Mouse (Mus musculus) thymus, postnatal 10 days (tissue): Measurements from ENCODE around the gene Hmgcs1.
A peak's percentile ranks its signal among the peaks of the same experiment; 100 is the strongest.
"Not testable (repeated sequence)": the region's sequence is repeated elsewhere in the genome, so short reads cannot be mapped to it uniquely, and the experiment has no call there.

Experiments
- DNase-seq, 2 experiments: peaks; one replicate each; pipeline ENCODE4 v3.0.0; 2021; ENCODE audit warnings: low spot score in 2 of 2

The Hmgcs1 gene

GRCm38 (mm10) chr13:119706278-119706880 lies 16.2 kb downstream of the Hmgcs1 start:
- not testable (repeated sequence) for DNase-seq

GRCm38 (mm10) chr13:119706953-119707352 lies 16.8 kb downstream of the Hmgcs1 start:
- no peak for DNase-seq

- no peak for DNase-seq
These were observed 17.7 kb downstream of the Hmgcs1 start for GRCm38 (mm10) chr13:119707906-119708305.

- DNase-seq: no peak
These were observed 18.8 kb downstream of the Hmgcs1 start for GRCm38 (mm10) chr13:119708941-119709340.

GRCm38 (mm10) chr13:119709388-119710267 lies 19.4 kb downstream of the Hmgcs1 start:
- DNase-seq: no peak

- DNase-seq: no peak
These were observed 20.1 kb downstream of the Hmgcs1 start for GRCm38 (mm10) chr13:119710268-119710610.

- no peak for DNase-seq
These were observed 22.3 kb downstream of the Hmgcs1 start for GRCm38 (mm10) chr13:119712463-119712862.

- DNase-seq: no peak
These were observed 23.1 kb downstream of the Hmgcs1 start for GRCm38 (mm10) chr13:119713107-119713787.

- no peak for DNase-seq
These were observed 23.6 kb downstream of the Hmgcs1 start for GRCm38 (mm10) chr13:119713821-119714220.

GRCm38 (mm10) chr13:119716105-119716504 lies 25.9 kb downstream of the Hmgcs1 start:
- no peak for DNase-seq

- no peak for DNase-seq
These were observed 32.3 kb downstream of the Hmgcs1 start for GRCm38 (mm10) chr13:119722447-119722846.

GRCm38 (mm10) chr13:119723368-119723767 lies 33.2 kb downstream of the Hmgcs1 start:
- no peak for DNase-seq

- no peak for DNase-seq
These were observed 34.4 kb downstream of the Hmgcs1 start for GRCm38 (mm10) chr13:119724541-119724940.

- DNase-seq: no peak
These were observed 37.6 kb downstream of the Hmgcs1 start for GRCm38 (mm10) chr13:119727608-119728387.

GRCm38 (mm10) chr13:119729406-119729805 lies 39.2 kb downstream of the Hmgcs1 start:
- no peak for DNase-seq

GRCm38 (mm10) chr13:119731448-119731847 lies 41.3 kb downstream of the Hmgcs1 start:
- DNase-seq: no peak

GRCm38 (mm10) chr13:119741390-119742237 lies 51.4 kb downstream of the Hmgcs1 start:
- no peak for DNase-seq

GRCm38 (mm10) chr13:119742711-119743415 lies 52.7 kb downstream of the Hmgcs1 start:
- no peak for DNase-seq

- DNase-seq: peak; percentile 27 to 37
These were observed 53.3 kb downstream of the Hmgcs1 start for GRCm38 (mm10) chr13:119743470-119743869.

GRCm38 (mm10) chr13:119746930-119747329 lies 56.8 kb downstream of the Hmgcs1 start:
- no peak for DNase-seq
